Mouse (Mus musculus) kidney, postnatal 25 days (tissue): ENCODE measurements at regions not wholly inside any gene's neighbourhood (a gene's known extent, or its start where the extent isn't known, plus 50 kb on each side); places are given as distances from the start of the nearest gene placed in this dataset.

ENCODE experiments used
- DNase-seq, 2 experiments: peaks; one replicate each; pipeline ENCODE4 v3.0.0; 2021; ENCODE audit warnings: mixed read lengths in 2 of 2

DNA sequence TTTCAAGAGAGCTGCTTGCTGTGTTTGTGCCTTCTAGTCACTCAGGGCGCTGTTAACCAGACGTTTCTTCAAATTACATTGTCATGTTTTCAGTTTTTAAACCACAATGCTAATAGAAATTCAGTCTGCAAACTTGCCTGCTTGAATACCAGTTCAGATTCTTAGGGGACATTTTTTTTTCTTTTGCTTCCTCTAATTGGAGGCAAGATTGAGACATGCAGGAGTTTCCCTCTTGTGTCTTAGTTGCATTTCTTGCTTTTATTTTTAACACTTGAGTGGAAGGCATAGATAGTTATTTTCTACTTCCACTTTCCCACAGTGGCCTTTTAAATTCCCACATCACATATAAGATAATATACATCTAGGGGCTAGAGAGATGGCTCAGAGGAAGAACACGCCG lies 246.8 kb downstream of the Grpr start:
- no peak for DNase-seq

DNA sequence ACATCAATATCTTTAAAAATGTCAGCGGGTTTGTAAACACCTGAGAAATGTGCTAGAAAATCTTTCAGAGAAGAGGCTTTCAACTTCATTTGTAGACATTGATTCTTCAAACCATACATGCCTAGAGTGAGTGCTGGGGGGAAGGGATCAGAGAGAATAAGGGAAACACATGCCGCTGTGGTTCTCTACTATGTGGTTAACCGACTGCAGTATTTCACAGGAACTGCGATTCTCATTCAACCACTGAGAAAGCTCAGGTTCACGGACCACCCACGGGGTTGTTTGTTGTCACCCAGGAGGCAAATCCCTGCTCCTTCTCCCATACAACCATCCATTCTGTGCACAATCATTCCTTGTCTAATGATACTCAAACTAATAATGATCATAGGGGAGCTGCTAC lies 248.4 kb downstream of the Grpr start:
- DNase-seq = no peak

DNA sequence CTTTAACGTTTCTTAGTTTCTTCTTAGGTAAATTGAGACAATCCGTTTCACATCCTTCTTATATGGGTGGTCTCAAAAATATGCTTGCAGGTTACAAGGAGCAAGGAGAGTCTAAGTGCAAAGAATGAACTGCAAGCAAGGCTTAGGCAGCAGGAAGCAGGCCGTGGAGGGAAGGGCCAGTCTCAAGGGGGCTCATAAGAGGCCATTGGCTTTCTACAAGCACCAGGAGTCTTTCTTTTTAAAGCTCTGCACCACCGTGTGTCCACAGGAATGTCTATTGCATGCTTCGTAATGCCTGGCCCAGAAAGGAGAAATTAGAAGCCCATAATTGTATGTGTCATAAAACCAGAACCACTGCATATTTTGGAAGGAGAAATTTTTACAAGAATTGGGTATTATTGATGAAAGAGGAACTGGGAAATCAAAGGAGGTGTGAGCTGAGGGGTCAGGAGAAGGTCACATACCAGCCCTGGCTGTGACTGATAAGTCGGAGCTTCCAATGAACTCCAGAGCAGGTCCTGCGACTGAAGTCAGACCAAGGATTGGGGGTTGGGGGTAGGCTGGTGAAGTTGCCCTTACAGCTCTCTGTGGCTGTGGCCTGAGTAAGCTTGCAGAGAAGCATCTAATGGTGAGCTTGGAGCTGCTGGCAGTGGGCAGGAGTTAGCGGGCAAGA lies 252.4 kb downstream of the Grpr start:
- DNase-seq = no peak

DNA sequence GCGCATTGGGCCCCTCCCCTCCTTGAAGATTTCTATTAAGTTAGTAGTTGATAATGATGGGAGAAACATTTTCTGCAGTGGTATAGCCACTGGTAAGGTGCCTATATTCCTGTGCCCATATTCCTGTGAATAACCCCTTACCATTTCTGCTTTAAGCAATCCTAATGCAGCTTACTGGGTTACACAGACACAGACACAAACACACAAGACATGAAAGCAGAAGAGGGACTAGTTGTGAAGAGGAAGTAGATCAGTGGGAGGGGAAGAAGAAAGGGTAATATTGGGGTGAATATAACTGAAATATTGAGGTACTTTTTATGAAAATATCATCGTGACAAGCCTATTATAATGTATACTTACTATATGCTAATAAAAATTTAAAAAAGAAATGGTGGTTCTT lies 288.2 kb downstream of the Grpr start:
- no peak for DNase-seq

DNA sequence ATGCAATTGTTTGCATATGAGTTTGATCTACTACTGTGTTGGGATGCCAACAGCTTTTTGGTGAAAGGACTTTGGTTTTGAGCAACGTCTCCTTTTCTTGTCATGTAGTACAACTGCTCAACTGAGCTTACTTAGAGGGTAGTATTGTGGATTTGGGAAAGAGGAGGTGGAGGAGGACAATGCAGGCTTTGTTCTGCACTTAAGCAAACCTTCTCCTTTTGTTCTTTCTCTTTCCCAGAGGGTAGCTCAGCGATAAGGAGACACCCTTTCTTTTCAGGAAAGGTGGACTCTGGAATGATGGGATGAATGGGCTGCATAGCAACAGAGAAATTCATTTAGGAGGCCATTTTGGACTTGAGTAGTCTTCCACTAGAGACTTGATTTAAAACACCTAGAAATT lies 288.6 kb upstream of the S100g start:
- no peak for DNase-seq

DNA sequence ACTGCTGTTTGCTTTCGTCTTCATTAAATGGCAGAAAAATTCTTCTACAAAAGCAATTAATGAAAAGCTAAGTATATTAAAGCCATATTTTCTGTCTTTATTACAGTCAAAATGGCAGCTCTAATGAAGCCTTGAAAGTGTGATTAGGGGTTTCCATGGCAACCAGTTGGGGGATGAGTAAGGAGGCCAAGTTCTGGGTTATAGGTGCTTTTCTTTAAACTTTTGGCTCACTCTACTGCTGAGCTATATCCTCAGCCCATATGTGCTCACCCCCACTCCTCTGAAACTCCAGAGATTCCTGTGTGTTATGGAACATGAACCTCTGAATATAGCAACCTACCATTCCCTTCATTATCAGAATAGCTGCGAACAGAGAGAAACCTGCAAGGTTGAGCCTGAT lies 240.9 kb upstream of the S100g start:
- no peak for DNase-seq

DNA sequence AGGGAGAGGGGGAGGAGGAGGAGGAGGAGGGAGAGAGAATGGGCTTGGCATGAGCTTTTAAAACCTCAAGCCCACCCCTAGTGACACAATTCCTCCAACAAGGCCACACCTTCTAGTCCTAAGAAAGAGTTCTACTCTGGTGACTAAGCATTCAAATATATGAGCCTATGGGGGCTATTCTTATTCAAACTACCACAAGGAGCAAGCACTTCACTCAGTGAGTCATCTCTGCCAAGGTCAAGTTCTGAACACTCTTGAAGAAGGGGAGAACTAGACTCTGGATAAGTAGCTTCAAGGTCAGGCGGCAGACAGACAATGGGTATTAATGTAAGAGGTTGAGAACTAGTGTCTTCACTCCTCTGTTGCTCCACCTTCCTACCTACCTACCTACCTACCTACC lies 239.0 kb upstream of the S100g start:
- DNase-seq = no peak

DNA sequence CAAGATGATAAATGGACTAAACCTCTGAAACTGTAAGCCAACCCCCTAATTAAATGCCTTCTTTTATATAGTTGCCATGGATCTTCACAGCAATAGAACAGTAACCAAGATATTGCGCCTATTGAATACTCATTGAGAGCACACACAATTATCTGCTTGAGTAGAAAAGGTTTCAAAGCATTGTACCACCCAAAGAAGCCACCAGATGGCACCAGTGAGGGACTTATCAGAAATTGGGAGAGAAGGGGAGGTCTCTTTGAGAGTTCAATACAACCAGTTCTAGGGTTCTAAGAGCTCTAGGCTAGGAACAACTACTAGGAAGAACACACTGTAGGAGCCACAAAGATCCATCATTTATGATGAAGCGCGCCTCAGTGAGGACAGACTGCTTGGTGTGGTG lies 217.2 kb upstream of the S100g start:
- DNase-seq = peak in 1 of 2 experiments; percentile 9

DNA sequence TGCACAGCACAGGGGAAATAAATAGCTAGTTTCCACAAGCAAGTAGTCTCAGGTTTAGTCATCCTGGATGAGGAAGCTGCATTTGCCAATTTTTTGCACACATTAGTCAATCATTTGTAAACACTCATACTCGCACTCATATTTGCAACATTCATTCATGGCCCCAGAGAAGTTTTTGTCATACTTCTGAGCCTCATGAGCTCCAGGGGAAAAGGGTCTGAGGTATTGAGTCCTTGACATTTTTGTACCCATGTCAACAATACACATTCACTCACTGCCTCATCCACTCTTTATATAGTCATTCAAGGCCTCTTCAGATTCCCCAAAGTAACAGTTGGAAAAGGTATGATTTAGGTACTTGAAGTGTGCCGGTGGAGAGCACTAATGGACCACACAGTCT lies 200.4 kb upstream of the S100g start:
- no peak for DNase-seq

DNA sequence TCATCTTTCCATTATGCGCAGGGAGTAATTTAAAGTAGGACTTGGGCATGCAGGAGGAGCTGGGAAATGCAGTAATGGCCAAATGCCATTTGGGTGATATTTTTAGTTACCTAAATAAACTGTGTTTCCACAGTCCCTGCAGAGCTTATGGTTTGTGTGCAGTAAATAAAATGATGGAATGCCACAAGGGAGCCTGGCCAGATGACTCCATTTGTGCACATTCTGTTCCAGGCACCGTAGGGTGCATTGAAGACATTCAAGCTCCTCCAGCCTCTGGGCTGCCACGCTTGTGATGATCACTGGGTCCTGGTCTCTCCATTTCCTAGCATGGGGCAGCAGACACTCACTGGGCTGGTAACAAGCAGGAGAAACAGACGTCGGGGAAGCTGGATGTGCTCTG lies 190.9 kb upstream of the S100g start:
- no peak for DNase-seq

DNA sequence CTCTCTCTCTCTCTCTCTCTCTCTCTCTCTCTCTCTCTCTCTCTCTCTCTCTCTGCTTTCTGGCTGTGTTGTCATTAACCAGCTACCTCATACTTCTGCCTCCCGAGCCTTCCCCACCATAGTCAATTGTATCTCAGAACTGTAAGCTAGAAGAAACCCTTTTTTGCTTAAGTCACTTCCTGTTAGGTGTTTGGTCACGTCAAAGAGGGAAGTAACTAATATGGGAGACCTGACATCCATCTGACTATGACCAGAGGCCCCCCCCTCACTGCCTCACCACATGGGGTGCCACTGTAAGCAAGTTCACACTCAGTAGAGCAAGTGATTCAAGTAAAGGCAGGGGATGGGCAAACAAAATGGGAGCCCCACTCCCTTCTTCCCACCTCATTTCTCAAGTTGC lies 187.6 kb upstream of the S100g start:
- no peak for DNase-seq

DNA sequence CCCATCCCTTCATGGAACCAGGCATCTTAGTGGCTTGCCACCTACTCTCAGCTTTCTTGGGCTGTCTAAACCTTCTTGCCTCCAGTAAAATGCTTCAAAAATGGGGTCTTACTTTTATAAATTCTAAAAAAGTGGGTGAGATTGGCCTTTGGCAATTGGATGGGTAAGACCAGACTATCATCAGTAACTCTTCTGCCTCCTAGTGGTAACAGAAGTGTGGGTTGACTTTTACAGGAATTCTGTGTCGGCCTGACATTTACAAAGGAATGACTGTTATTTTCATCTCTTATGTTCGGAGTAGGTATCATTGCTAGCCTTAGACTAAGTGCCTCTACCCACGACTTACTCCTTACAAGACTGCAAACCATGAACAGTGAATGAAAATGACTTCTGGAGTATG lies 180.1 kb upstream of the S100g start:
- no peak for DNase-seq

DNA sequence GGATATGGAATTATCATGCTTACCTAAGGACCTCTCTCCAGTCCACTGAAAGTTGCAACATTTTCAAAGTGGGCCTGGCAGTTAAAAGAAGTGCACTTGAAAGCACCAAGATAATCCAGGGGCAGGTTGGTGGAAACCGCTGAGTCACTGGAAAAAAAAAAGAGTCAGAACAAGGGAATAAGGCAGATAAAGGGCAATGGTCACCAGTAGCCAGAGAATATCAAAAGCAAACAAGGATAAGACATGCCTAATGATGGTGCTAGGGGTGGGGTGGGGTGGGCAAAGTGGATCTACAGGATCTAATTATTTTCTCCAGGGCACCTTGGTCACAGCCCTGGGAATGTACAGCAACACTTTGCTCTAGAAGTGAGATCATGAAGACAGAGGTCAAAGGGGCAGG lies 175.1 kb upstream of the S100g start:
- no peak for DNase-seq

DNA sequence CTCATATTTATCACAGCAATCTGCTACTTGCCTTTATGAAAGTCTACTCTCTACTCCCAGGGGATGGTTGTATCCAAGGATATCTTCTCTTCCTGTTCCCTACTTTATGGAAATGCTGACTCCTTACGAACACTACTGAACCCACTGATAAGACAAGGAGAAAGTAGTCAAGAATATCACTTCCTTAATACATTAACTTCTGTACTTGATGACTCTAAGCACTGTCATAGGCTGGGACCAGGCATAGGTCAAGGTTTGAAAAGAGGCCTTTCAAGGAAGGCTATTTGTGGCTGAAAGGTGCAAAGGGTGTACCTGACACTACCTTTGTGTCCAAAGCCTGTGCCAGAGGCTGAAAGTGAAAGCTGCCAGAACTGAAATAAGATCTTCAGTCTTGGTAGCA lies 164.2 kb upstream of the S100g start:
- no peak for DNase-seq

DNA sequence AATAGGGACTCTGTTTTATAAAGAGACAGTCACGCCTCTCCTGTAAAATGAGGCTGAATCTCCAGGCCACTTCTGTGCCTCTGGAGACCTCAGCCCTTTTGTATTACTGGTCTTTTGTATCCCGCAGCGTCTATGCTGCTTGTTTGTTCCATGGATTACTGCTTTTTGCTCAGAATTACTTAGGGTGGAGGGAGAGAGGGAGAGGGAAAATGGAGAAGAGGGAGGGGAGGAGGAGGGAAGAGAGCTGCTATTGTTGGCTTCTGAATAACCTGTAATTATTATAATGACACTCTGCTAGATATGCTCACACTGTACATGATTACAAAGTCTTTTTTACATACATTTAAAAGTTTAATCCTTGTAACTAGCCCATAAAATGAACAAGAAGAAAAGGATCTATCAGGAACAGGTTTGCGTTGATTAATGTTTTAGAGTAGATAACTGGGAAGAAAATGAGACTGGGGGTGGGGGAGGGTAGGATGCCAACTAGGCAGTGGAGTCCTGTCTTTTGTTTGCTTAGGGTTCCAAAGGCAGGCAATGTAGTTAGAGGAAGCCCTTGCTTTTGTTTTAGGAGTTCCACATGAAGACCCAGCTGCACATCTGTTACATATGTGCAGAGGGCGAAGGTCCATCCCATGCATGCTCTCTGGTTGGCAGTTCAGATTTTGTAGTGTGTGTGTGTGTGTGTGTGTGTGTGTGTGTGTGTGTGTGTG lies 153.4 kb upstream of the S100g start:
- no peak for DNase-seq

DNA sequence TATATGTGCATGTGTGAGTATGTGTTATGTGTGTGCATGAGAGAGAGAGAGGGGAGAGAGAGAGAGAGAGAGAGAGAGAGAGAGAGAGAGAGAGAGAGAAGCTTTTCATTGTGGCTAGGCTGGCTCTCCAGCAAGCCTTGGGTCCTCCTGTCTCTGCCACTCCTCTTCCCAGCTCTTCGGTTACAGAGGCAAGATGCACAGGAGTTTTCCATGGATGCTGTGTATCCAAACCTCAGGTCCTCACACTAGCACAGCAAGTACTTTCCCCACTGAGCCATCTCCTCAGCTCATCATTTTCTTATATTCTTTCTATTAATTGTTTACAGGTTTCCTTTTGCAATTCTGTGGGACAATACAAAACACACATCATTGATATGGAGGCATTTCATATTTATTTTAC lies 152.8 kb upstream of the S100g start:
- DNase-seq = no peak

DNA sequence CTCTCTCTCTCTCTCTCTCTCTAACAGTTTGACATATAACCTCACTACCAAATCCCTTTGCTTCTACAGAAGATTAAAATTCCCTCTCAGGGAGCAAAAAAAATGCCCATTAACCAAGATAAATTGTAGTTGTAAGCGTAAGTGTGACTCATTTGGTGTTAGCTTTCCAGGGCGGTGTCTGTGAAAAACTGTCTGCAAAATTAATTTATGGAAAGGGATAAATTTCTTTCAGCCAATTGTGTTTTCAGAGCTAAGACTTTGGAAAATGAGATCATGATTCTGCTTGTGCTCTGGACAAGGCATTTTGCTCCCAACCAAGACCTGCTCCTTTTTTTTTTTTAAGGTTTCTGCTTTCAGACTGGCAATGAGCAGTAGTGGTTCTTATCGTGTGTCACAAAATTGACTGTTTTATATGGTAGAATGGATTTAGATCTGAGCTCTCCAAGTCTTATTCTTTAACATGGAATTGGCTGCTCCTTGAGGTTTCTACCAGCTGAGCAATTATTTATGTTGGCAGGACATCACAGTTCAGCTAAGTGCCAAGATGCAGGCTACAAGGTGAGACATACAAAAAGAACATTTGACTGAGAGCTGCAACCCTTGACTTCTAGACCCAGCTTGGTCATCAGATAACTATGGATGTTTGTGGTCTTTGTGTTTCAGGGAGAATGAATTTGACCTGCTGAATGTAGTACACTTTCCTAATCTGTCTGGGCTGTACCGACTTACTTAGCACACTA lies 130.8 kb upstream of the S100g start:
- DNase-seq = no peak
